Mouse (Mus musculus): ENCODE measurements at regions not wholly inside any gene's neighbourhood (a gene's known extent, or its start where the extent isn't known, plus 50 kb on each side); places are given as distances from the start of the nearest gene placed in this dataset.

DNA sequence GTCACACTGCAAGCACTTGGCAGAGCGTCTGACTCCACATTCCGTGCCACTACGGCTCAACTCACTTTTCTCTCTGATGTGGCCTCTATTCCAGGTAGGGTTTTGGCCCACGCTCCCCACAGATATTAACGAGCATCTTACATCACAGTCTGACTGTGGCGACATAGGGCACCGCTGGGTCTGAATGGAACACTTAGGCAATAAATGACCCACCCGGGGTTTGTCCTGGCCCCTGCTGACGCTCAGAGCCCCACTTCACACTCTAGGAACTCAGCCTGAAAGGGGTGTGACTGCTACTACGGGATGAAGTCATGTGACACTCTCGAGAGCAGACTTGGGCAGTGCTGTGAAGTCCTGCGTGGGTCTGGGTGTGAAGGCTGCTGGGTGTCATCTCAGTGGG lies 475.9 kb downstream of the Zfp704 start:
- H3K36me3 ChIP-seq (ENCODE audit: control insufficient read depth, insufficient read depth, low read length), result no peaks in the 10 kb centered on the region
- no peak for TF ChIP-seq CTCF (IDR thresholded peaks at IDR 0.05; ENCODE audit: control insufficient read depth, insufficient read depth, insufficient replicate concordance, low read depth, low read length)
- TF ChIP-seq POLR2A (IDR thresholded peaks at IDR 0.05; ENCODE audit: control insufficient read depth, low read depth, low read length), result no peak

DNA sequence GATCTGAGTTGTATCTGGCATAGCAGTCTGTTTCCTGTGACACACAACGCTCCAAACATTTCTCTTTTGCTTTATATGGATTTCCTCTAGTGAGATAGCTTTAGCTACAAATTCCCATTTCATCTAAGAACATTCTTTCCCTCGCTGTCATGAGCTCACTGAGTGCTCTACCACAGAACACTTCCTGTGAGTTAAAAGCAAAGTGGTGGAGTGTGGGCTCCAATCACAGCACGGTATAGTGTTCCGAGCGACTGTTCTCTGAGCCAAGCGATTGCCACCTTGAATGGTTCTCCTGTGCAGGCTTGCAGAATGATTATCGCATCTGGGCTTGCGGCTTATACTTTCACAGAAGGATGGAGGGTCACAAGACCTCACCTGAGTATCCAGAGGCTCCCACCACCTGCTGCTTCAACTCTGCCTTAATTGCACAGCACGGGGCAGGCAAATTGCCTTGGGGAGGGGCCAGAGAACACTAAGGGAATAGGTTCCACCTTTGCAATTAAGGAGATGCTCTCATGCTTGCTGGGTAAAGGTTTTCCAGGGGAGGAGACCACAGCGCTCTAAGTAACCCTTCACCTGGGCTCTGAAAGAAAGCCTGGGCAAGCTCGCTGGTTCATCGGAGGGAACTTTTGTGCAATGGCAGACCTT lies 477.7 kb downstream of the Zfp704 start:
- TF ChIP-seq CTCF (IDR thresholded peaks at IDR 0.05; ENCODE audit: control insufficient read depth, insufficient read depth, insufficient replicate concordance, low read depth, low read length) (no peak), POLR2A (IDR thresholded peaks at IDR 0.05; ENCODE audit: control insufficient read depth, low read depth, low read length) (no peak)

More for the DNA sequence above, 475.9 kb downstream of the Zfp704 start:
- no peaks in the 10 kb centered on the region for H3K4me1 ChIP-seq (ENCODE audit: control insufficient read depth, insufficient read depth, low read length)
- H3K27me3 ChIP-seq (ENCODE audit: control insufficient read depth, insufficient read depth, low read length), result no peaks in the 10 kb centered on the region
- no peak overlapping the region for H3K4me3 ChIP-seq (ENCODE audit: control insufficient read depth, low read depth, low read length)
- no peak overlapping the region for H3K27ac ChIP-seq (ENCODE audit: control insufficient read depth, insufficient read depth, low read depth, low read length)

DNA sequence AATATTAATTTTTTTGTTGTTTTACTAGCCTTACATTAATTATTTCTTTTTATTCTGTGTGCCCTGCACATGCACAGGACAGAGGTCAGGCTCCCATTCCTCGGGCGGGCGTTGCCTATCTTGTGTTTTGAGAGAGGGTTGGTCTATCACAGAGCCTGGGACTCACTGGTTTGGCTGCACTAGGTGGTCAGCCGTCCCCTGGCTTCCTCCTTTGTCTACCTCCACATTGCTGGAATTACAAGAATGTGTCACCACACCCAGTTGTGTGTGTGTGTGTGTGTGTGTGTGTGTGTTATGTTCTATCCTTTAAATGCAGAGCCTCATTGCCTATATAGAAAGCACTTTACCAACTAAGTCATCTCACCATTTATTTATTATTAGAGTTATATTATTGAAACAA lies 478.5 kb downstream of the Zfp704 start:
- H3K4me3 ChIP-seq (ENCODE audit: control insufficient read depth, low read depth, low read length), result no peak overlapping the region
- no peak overlapping the region for H3K27ac ChIP-seq (ENCODE audit: control insufficient read depth, insufficient read depth, low read depth, low read length)
- H3K27me3 ChIP-seq (ENCODE audit: control insufficient read depth, insufficient read depth, low read length), result no peaks in the 10 kb centered on the region
- H3K36me3 ChIP-seq (ENCODE audit: control insufficient read depth, insufficient read depth, low read length), result no peaks in the 10 kb centered on the region
- TF ChIP-seq POLR2A (IDR thresholded peaks at IDR 0.05; ENCODE audit: control insufficient read depth, low read depth, low read length) (no peak), CTCF (IDR thresholded peaks at IDR 0.05; ENCODE audit: control insufficient read depth, insufficient read depth, insufficient replicate concordance, low read depth, low read length) (no peak)
- H3K4me1 ChIP-seq (ENCODE audit: control insufficient read depth, insufficient read depth, low read length), result no peaks in the 10 kb centered on the region

More for the DNA sequence above, 477.7 kb downstream of the Zfp704 start:
- H3K4me1 ChIP-seq (ENCODE audit: control insufficient read depth, insufficient read depth, low read length), result no peaks in the 10 kb centered on the region
- no peak overlapping the region for H3K4me3 ChIP-seq (ENCODE audit: control insufficient read depth, low read depth, low read length)
- no peaks in the 10 kb centered on the region for H3K27me3 ChIP-seq (ENCODE audit: control insufficient read depth, insufficient read depth, low read length)
- H3K27ac ChIP-seq (ENCODE audit: control insufficient read depth, insufficient read depth, low read depth, low read length), result no peak overlapping the region
- H3K36me3 ChIP-seq (ENCODE audit: control insufficient read depth, insufficient read depth, low read length), result no peaks in the 10 kb centered on the region

DNA sequence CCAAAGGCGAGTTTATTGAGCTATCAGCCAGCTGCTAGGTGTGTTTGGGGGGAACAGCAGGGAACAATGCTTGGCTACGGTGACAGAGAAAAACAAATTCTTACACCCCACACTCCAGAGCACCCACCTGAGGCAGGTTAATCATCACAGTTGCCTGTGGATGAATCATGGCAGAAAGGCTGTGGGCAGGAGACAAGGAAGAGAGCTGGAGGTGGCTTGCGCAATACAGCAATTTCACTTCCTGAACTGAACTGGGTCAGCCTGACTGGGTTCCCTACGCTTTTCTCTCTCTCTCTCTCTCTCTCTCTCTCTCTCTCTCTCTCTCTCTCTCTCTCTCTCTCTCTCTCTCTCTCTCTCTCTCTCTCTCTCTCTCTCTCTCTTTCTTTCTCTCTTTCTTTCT lies 481.5 kb downstream of the Zfp704 start:
- TF ChIP-seq POLR2A (IDR thresholded peaks at IDR 0.05; ENCODE audit: control insufficient read depth, low read depth, low read length) (no peak), CTCF (IDR thresholded peaks at IDR 0.05; ENCODE audit: control insufficient read depth, insufficient read depth, insufficient replicate concordance, low read depth, low read length) (no peak)
- H3K27ac ChIP-seq (ENCODE audit: control insufficient read depth, insufficient read depth, low read depth, low read length), result no peak overlapping the region
- H3K36me3 ChIP-seq (ENCODE audit: control insufficient read depth, insufficient read depth, low read length), result no peaks in the 10 kb centered on the region
- no peaks in the 10 kb centered on the region for H3K27me3 ChIP-seq (ENCODE audit: control insufficient read depth, insufficient read depth, low read length)
- H3K4me1 ChIP-seq (ENCODE audit: control insufficient read depth, insufficient read depth, low read length), result no peaks in the 10 kb centered on the region
- H3K4me3 ChIP-seq (ENCODE audit: control insufficient read depth, low read depth, low read length), result no peak overlapping the region; the same call in 1 of the 2 replicates

DNA sequence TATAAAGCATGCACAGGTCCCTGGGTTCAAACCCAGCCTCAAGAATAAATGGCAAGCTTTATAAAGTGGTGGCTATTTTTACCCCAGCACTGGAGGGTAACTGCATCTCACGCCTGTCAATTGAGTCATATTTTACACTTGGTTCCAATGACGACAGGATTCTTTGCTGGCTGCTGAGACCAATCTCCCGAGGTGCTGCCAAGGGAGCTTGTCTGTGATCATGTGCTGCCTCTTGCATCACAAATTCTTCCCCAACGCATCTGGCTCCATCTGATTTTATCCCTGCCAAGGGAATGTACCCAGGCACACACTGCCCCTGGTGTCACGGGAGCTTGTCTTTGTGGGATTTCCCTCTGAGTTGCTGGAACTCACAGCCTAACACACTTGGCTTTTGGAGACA lies 486.8 kb downstream of the Zfp704 start:
- H3K4me3 ChIP-seq (ENCODE audit: control insufficient read depth, low read depth, low read length), result no peak overlapping the region

DNA sequence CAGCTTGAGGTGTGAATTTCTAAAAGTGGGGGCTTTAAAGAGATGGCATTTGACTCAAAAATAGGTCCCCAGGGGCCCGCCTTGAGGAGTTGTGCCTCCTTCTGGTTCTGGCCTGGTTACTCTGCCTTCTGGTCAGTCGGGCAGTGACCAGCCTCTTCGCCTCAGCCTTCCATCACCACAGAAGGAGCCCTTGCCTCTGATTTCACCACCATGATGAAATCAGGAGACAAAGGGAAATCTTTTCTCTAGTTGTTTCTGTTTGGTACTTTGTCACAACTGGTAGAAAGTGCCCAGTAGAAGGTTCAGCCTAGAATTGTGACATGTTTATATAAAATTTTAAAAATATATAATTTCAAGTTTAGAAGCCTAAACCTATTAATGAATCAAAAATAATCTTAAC lies 492.0 kb downstream of the Zfp704 start:
- H3K4me1 ChIP-seq (ENCODE audit: control insufficient read depth, insufficient read depth, low read length), result no peaks in the 10 kb centered on the region
- no peak overlapping the region for H3K4me3 ChIP-seq (ENCODE audit: control insufficient read depth, low read depth, low read length)
- no peaks in the 10 kb centered on the region for H3K27me3 ChIP-seq (ENCODE audit: control insufficient read depth, insufficient read depth, low read length)
- TF ChIP-seq CTCF (IDR thresholded peaks at IDR 0.05; ENCODE audit: control insufficient read depth, insufficient read depth, insufficient replicate concordance, low read depth, low read length), result no peak
- no peak for TF ChIP-seq POLR2A (IDR thresholded peaks at IDR 0.05; ENCODE audit: control insufficient read depth, low read depth, low read length)
- no peak overlapping the region for H3K27ac ChIP-seq (ENCODE audit: control insufficient read depth, insufficient read depth, low read depth, low read length)
- H3K36me3 ChIP-seq (ENCODE audit: control insufficient read depth, insufficient read depth, low read length), result no peaks in the 10 kb centered on the region

More for the DNA sequence above, 486.8 kb downstream of the Zfp704 start:
- TF ChIP-seq POLR2A (IDR thresholded peaks at IDR 0.05; ENCODE audit: control insufficient read depth, low read depth, low read length) (no peak), CTCF (IDR thresholded peaks at IDR 0.05; ENCODE audit: control insufficient read depth, insufficient read depth, insufficient replicate concordance, low read depth, low read length) (no peak)
- H3K27me3 ChIP-seq (ENCODE audit: control insufficient read depth, insufficient read depth, low read length), result no peaks in the 10 kb centered on the region
- no peaks in the 10 kb centered on the region for H3K36me3 ChIP-seq (ENCODE audit: control insufficient read depth, insufficient read depth, low read length)
- no peaks in the 10 kb centered on the region for H3K4me1 ChIP-seq (ENCODE audit: control insufficient read depth, insufficient read depth, low read length)
- no peak overlapping the region for H3K27ac ChIP-seq (ENCODE audit: control insufficient read depth, insufficient read depth, low read depth, low read length)

DNA sequence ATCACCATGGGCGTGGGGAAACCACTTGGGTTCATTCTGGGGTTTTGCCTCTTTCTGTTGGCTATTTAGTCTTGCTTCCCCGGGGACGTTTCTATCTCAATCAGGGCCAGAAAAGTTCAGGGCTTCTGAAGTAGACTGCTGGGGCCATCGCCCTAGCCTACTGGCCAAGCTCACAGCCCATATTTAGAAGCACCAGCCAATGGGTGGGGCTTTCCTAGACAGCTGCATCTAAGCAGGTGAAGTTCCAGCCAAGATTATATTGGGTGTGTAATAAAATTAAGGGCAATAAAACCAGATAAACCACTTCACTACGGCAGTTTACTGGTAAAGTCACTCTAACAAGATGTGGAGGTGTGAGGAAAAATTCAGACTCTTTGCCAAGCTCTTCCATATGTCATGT lies 496.5 kb downstream of the Zfp704 start:
- H3K4me3 ChIP-seq (ENCODE audit: control insufficient read depth, low read depth, low read length), result no peak overlapping the region
- no peaks in the 10 kb centered on the region for H3K36me3 ChIP-seq (ENCODE audit: control insufficient read depth, insufficient read depth, low read length)
- H3K4me1 ChIP-seq (ENCODE audit: control insufficient read depth, insufficient read depth, low read length), result no peaks in the 10 kb centered on the region
- H3K27me3 ChIP-seq (ENCODE audit: control insufficient read depth, insufficient read depth, low read length), result no peaks in the 10 kb centered on the region
- TF ChIP-seq POLR2A (IDR thresholded peaks at IDR 0.05; ENCODE audit: control insufficient read depth, low read depth, low read length) (no peak), CTCF (IDR thresholded peaks at IDR 0.05; ENCODE audit: control insufficient read depth, insufficient read depth, insufficient replicate concordance, low read depth, low read length) (no peak)
- H3K27ac ChIP-seq (ENCODE audit: control insufficient read depth, insufficient read depth, low read depth, low read length), result no peak overlapping the region
